Mouse (Mus musculus) C2C12 (cell line): ENCODE measurements around the gene Zbtb44.

Experiments
- CTCF ChIP-seq: IDR thresholded peaks from one replicate; pipeline ENCODE4 v1.5.1; 2011; ENCODE audit not compliant: control insufficient read depth, insufficient read depth, insufficient read length
- MYOG ChIP-seq: IDR thresholded peaks from one replicate; pipeline ENCODE4 v1.6.1; 2011; ENCODE audit not compliant: control insufficient read depth, insufficient read length; ENCODE audit errors: extremely low read depth
- USF1 ChIP-seq: IDR thresholded peaks from one replicate; pipeline ENCODE4 v1.6.1; 2011; ENCODE audit warnings: low read depth, mild to moderate bottlenecking, control low read depth, moderate library complexity

GRCm38 (mm10) chr9:31074836-31075235 is 44.4 kb downstream of the Zbtb44 start:
- TF ChIP-seq CTCF (no peak), MYOG (no peak), USF1 (no peak)
